Mouse (Mus musculus): ENCODE measurements around the gene Adk.

GRCm38 (mm10) chr14:21402157-21402601 is 349.8 kb downstream of the Adk start:
- no peak for TF ChIP-seq CTCF (IDR thresholded peaks at IDR 0.05; ENCODE audit: borderline replicate concordance, insufficient read depth, low read depth, low read length)
- no peak for TF ChIP-seq POLR2A (IDR thresholded peaks at IDR 0.05; ENCODE audit: borderline replicate concordance, insufficient read depth, low read length)
